Mouse (Mus musculus) embryo, embryonic 11.5 days (tissue): ENCODE measurements around the gene C1galt1.

Experiments used
- DNase-seq: peaks from one replicate; pipeline ENCODE4 v3.0.0-alpha.2; 2012; ENCODE audit warnings: low read depth, low spot score

The C1galt1 gene

DNA sequence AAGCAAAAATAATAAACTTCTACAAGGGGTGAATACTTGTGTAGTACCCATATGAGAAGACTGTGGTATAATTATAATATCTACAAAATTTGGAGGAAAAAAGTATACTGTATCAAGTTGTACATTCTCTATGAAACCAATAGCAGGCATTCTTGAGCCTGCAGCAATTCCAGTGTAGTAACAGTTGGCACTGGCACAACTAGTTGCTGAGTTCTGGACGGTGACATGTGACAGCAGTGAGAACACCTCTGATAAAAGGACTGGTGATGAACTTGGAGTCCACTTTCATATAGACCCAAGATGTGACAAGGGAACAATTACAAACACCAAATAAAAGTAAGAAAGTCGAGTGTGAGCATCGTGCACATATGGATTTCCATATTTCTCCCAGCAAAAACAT is 14.5 kb downstream of the C1galt1 start:
- no peak for DNase-seq

DNA sequence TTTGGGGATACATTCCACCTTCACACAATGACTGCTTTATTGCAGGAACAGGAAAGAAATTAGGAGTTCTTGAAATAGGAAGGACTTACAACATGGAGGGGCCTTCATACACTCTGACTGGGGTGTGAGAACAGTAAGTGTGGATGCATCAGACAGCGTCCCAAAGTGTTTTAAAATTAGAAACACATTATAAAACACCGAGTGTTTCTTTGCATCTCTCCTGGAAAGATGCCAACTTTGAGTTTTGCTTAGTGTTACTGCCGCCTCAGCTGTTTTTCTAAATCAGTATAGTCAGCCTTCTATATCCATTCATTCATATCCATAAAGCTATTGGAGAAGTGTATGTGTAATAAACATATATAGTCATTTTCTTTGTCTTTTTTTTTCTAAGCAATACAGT is 16.4 kb downstream of the C1galt1 start:
- DNase-seq = no peak

GRCm38 (mm10) chr6:7863354-7863753 is 18.7 kb downstream of the C1galt1 start:
- DNase-seq = no peak

DNA sequence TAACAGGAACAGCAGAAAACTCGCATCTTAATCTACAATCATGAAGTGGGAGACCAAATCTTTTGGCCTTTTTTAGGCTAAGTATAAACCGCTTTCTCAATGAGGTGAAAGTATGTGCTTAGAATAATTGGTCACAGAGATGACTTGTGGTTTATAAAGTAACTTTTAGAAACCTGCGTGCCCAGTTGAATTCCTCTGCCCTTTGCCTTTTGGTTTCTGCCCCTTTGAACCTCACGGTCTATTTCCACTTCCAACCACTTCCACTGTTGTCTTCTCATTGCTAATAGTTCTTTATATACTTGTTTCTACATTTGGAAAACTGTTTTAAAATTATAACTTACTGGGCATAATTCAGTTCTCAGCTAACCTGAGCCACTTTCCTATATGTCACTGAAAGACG is 32.2 kb downstream of the C1galt1 start:
- DNase-seq = no peak

- DNase-seq = no peak
These were observed 37.0 kb downstream of the C1galt1 start for GRCm38 (mm10) chr6:7881595-7882128.

DNA sequence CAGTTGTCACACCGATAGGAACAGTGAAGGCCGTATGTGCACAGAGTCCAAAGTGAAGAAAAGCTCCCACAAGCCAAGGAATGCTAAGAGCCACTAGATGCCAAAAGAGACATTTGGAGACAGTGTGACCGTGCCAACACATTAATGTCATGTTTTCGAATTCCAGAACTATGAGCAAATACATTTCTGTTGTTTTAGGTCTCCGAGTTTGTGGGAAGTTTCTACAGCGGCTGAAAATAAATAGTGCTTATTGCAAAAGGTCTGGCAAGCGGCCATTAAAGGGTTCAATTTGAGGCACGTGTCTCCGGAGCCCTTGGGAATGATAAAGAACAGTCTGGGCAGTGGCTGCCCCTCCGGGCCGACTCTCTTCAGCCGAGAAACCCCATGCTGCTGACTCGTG is 37.9 kb downstream of the C1galt1 start:
- no peak for DNase-seq

DNA sequence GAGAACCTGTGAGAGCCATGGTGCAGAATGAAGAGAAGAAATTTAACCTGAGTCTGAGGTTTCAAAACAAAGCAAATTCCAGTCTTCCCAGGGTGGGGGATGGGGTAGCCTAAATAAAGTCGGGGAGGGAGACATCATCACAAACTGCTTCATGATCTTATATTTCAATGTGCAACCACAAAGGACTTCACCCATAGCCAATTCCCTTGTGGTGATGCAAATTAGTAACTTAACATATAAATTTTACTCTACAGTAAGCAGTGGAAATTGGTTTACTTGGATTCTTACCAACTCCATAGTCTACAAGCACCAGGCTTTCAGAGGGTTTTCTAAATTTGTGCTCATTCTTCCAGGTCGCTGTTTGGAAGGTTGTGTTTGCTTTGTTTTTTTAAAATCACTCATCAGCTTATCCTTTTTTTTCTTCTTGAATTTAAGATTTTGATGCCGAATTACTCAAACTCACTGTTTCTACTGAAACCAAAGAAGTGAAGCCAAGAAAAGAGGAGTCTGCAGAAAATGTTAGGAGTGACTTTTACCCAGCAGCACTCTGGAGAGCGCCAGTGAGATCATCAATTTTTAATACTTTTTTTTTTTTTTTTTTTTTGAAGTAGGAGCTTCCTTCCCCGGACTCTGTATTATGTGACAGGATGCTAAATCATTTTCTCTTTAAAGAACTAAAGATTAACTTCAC is 41.5 kb downstream of the C1galt1 start:
- DNase-seq = no peak

DNA sequence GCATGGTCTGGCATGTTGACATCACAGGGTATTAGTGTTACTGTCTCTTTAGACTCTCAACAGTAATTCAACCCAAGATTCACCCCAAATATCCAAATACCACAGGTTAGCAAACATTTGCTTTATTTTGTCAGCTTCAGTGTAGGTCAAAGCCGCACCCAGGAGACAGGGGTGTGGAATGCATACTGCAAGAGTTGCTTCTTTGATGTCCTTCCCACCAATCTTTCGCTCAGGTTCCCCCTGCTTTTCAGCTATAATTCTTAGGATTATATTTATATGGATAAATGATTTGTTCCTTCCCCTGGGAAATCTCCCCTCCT is 42.0 kb downstream of the C1galt1 start:
- no peak for DNase-seq

DNA sequence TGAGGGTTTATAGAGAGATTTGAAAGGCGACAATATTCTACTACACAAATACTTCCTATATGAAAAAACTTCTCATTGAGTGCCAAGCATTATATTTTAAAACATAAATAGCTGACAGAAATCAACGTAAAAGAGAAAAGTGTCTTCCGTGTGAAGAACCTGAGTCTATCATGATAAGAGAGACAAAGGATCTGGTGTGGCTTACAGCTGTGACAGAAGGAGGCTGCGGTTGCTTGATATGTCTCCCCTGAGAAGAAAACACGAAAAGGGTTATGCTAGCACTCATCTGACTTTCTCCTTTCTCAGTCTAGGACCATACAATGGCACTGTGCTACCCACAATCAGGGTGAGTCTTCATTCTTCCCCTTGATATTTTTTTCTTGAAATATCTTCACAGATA is 51.7 kb downstream of the C1galt1 start:
- no peak for DNase-seq

DNA sequence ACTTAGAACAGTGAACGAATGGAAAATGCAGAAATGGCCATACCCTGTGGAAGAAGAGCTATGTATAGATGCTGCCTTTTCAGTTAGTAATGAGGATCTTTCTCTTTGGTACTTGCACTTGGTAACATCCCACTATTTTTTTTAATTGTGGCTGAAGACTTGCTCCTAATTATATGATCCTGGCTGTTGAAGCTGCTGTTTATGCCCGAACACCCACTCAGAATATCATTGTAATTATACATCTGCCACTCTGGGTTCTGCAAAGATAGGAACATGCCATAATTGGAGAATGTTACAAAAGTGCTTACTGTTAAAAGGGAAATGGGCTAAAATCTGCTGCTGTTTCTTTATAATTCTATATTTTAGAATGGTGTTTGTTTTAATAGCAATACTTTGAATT is 67.4 kb downstream of the C1galt1 start:
- no peak for DNase-seq
